Mouse (Mus musculus) common myeloid progenitor, adult 5-6 weeks (primary cell): ENCODE measurements around the gene Cnih4. TPM values are rescaled to one million over a fixed set of nuclear protein-coding genes. Genes with fewer than 3 reads are reported as not detected.

Experiments used
- ATAC-seq: replicated peaks from 2 replicates; pipeline ENCODE4 v1.8.0; 2016; ENCODE audit warnings: low read depth, mild to moderate bottlenecking, moderate TSS enrichment, inconsistent platforms; ENCODE audit not compliant: poor library complexity, severe bottlenecking
- total RNA-seq: library from RNA; stranded (forward); fragments of 200-1000, 187-1606 nt; gene quantifications from 2 replicates; pipeline ENCODE4 v1.2.3, GENCODE M21; 2017

Gene Cnih4
- total RNA-seq = 85.3 and 85.6 TPM in 2 replicates

- ATAC-seq = peak; percentile 92
These were observed at the start of gene Cnih4, which contains the start of gene Nvl for GRCm38 (mm10) chr1:181143950-181144836. Gene Cnih4 (plus strand): TSS chr1:181144693. Gene Nvl (minus strand): TSS chr1:181144204.

GRCm38 (mm10) chr1:181117112-181117511 lies 27.4 kb upstream of the Cnih4 start:
- ATAC-seq = no peak

GRCm38 (mm10) chr1:181124145-181124544 lies 20.3 kb upstream of the Cnih4 start:
- no peak for ATAC-seq

GRCm38 (mm10) chr1:181125916-181126315 lies 18.6 kb upstream of the Cnih4 start:
- no peak for ATAC-seq

GRCm38 (mm10) chr1:181126766-181127165 lies 17.7 kb upstream of the Cnih4 start:
- ATAC-seq = no peak

GRCm38 (mm10) chr1:181131915-181132314 lies 12.6 kb upstream of the Cnih4 start:
- ATAC-seq = no peak

GRCm38 (mm10) chr1:181138730-181139129 lies 5.8 kb upstream of the Cnih4 start:
- no peak for ATAC-seq

- no peak; the same call in 1 of the 2 replicates for ATAC-seq
These were observed 914 bp upstream of the Cnih4 start for GRCm38 (mm10) chr1:181143609-181143949.

- no peak for ATAC-seq
These were observed 473 bp downstream of the Cnih4 start for GRCm38 (mm10) chr1:181144966-181145365.

GRCm38 (mm10) chr1:181146187-181146586 lies 1.7 kb downstream of the Cnih4 start:
- ATAC-seq = no peak

GRCm38 (mm10) chr1:181148540-181148939 lies 4.0 kb downstream of the Cnih4 start:
- ATAC-seq = no peak

- no peak for ATAC-seq
These were observed 5.0 kb downstream of the Cnih4 start for GRCm38 (mm10) chr1:181149373-181150017.

- no peak for ATAC-seq
These were observed 5.9 kb downstream of the Cnih4 start for GRCm38 (mm10) chr1:181150431-181150826.

- peak; percentile 97 for ATAC-seq
These were observed 6.5 kb downstream of the Cnih4 start for GRCm38 (mm10) chr1:181150827-181151534.

GRCm38 (mm10) chr1:181151541-181151940 lies 7.0 kb downstream of the Cnih4 start:
- ATAC-seq = no peak

GRCm38 (mm10) chr1:181167816-181168215 lies 23.3 kb downstream of the Cnih4 start:
- no peak for ATAC-seq

- ATAC-seq = no peak
These were observed 23.9 kb downstream of the Cnih4 start for GRCm38 (mm10) chr1:181168377-181168776.

- peak; percentile 84 for ATAC-seq
These were observed 25.7 kb downstream of the Cnih4 start for GRCm38 (mm10) chr1:181170210-181170609.

- ATAC-seq = no peak
These were observed 44.4 kb downstream of the Cnih4 start for GRCm38 (mm10) chr1:181188925-181189324.

GRCm38 (mm10) chr1:181199446-181199845 lies 55.0 kb downstream of the Cnih4 start:
- ATAC-seq = no peak

GRCm38 (mm10) chr1:181210147-181210546 lies 65.7 kb downstream of the Cnih4 start:
- no peak for ATAC-seq
